Mouse (Mus musculus): Measurements from ENCODE around the gene Upf3b.

The Upf3b gene

GRCm38 (mm10) chrX:37076651-37077050, 33.5 kb downstream of the Upf3b start:
- no peak for DNase-seq (ENCODE audit: low read depth)

- peak; percentile 47 for DNase-seq (ENCODE audit: low read depth)
These were observed 35.7 kb downstream of the Upf3b start for GRCm38 (mm10) chrX:37074262-37074892.

- no peak for DNase-seq (ENCODE audit: low read depth)
These were observed 41.4 kb downstream of the Upf3b start for GRCm38 (mm10) chrX:37068766-37069165.

GRCm38 (mm10) chrX:37067299-37067698, 42.8 kb downstream of the Upf3b start:
- no peak for DNase-seq (ENCODE audit: low read depth)

GRCm38 (mm10) chrX:37063902-37064301, 46.2 kb downstream of the Upf3b start:
- no peak for DNase-seq (ENCODE audit: low read depth)

GRCm38 (mm10) chrX:37048890-37049823, 61.0 kb downstream of the Upf3b start:
- DNase-seq (ENCODE audit: low read depth): no peak

- no peak for DNase-seq (ENCODE audit: low read depth)
These were observed 61.8 kb downstream of the Upf3b start, which contains the start of gene Sowahd for GRCm38 (mm10) chrX:37048066-37048889. TSS of gene Sowahd (plus strand) at chrX:37048845.

- peak; percentile 31 for DNase-seq (ENCODE audit: low read depth)
These were observed 67.4 kb downstream of the Upf3b start for GRCm38 (mm10) chrX:37042726-37043125.

Measured in c-Kit-positive CD71-negative TER-119-negative erythroid progenitor cells, embryonic 14.5 days (primary cell).